Mouse (Mus musculus) midbrain, embryonic 16.5 days (tissue): ENCODE measurements around the gene Mgrn1. TPM values are rescaled to one million over a fixed set of nuclear protein-coding genes. Genes with fewer than 3 reads are reported as not detected.

Experiments
- ATAC-seq: fragments of 200-750 bp; cut with Nextera tagmentation; 2 replicates; pipeline ENCODE4 v1.8.0; 2017; ENCODE audit warnings: moderate TSS enrichment
- H3K27ac ChIP-seq: fragments of 300-500 bp; sonication (generic); 2 replicates; pipeline ENCODE4 v1.5.1; 2014; ENCODE audit warnings: mild to moderate bottlenecking, low read length, mixed read lengths
- H3K27me3 ChIP-seq: fragments of 300-500 bp; sonication (generic); 2 replicates; pipeline ENCODE4 v1.6.1; 2014; ENCODE audit warnings: low read depth, low read length, mixed read lengths; ENCODE audit not compliant: control insufficient read depth, insufficient read depth
- H3K36me3 ChIP-seq: fragments of 300-500 bp; sonication (generic); 2 replicates; pipeline ENCODE4 v1.6.1; 2014; ENCODE audit warnings: mild to moderate bottlenecking, low read length, moderate library complexity, mixed read lengths; ENCODE audit not compliant: control insufficient read depth, insufficient read depth
- H3K4me1 ChIP-seq: fragments of 300-500 bp; sonication (generic); 2 replicates; pipeline ENCODE4 v1.6.1; 2014; ENCODE audit warnings: mild to moderate bottlenecking, low read length, mixed read lengths; ENCODE audit not compliant: control insufficient read depth, insufficient read depth
- H3K4me2 ChIP-seq: fragments of 300-500 bp; sonication (generic); 2 replicates; pipeline ENCODE4 v1.6.1; 2014; ENCODE audit warnings: mild to moderate bottlenecking, low read length, mixed read lengths
- H3K4me3 ChIP-seq: fragments of 300-500 bp; sonication (generic); 2 replicates; pipeline ENCODE4 v1.5.1; 2014; ENCODE audit warnings: low read depth, mild to moderate bottlenecking, low read length, moderate library complexity, mixed read lengths
- H3K9ac ChIP-seq: fragments of 300-500 bp; sonication (generic); 2 replicates; pipeline ENCODE4 v1.6.1; 2014; ENCODE audit warnings: low read depth, low read length, mixed read lengths
- H3K9me3 ChIP-seq: fragments of 300-500 bp; sonication (generic); replicated peaks from 2 replicates; pipeline ENCODE4 v1.6.1; 2014; ENCODE audit warnings: mild to moderate bottlenecking, low read length, mixed read lengths; ENCODE audit not compliant: control insufficient read depth, poor library complexity, severe bottlenecking
- WGBS: fragments of 180-500 bp; shearing (Covaris S2); extraction: QIAGEN DNeasy Blood & Tissue Kit; methylation state at CpG from one replicate; pipeline ENCODE4 v1.1.7; 2014; 5-methylcytosine and 5-hydroxymethylcytosine counted together
- polyA plus RNA-seq: library from polyadenylated mRNA; unstranded; fragments of >200 nt; fragmentation: Nextera tagmentation; extraction: Ambion mirVana; gene quantifications from 2 replicates; pipeline ENCODE4 v1.2.1, GENCODE M21; 2015

Gene Mgrn1
- polyA plus RNA-seq, result 118 and 126 TPM in 2 replicates

DNA sequence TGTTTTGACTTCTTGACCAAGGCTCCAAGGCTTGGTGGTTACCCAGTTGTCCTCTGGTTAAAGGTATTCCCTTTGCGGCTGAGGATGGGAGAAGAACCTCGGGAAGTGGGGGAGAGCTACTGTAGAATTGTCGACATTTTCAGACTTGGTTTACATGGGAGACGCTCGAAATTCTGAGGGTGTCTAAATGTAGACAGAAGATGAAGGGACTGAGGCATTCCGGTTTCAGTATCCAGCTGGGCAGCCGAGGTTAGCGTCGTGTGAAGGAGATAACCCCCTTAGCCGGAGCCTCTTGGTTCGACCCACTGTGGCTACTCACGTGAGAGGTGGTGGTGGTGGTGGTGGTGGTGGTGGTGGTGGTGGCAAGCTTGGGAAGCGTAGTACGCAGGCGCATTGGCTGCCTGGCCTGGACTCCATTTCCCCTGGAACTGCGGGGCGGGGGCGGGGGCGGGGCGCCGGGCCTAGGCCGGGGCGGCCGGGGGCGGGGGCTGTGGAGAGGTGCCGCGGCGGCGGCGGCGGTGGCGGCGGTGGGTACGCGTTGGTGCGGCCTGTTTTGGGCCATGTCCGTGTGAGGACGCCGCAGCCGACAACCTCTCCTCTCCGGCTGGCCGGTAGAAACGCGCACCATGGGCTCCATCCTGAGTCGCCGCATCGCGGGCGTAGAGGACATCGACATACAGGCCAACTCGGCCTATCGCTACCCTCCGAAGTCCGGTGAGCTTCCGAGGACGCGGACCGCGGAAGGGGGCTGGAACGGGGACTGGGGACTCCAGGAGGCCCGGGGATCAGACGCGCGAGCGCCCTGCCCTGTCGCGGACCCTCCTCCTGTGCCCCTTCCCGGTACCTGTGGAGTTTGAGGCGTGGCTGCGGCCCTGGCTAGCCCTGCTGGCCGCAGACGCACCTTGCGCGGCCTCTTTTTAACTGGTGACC, at the start of gene Mgrn1:
Gene Mgrn1 (plus strand): TSS at position 490 of the 930 bp plus-strand sequence.
- WGBS, result 0% methylated on average over 42 of the region's 74 CpGs
- Histone ChIP-seq H3K4me1 (peaks cover 42% of the 10 kb centered on the region), H3K9me3 (no peaks in the 10 kb centered on the region), H3K4me3 (peak within 1 kb of the TSS; percentile 82), H3K27me3 (no peaks in the 10 kb centered on the region), H3K27ac (peak within 1 kb of the TSS; percentile 86), H3K4me2 (peak within 1 kb of the TSS; percentile 66), H3K9ac (peak within 1 kb of the TSS; percentile 90), H3K36me3 (no peaks in the 10 kb centered on the region)
- peak; percentile 83 for ATAC-seq

GRCm38 (mm10) chr16:4837631-4838030, 48.4 kb upstream of the Mgrn1 start:
- ATAC-seq, result no peak
- Histone ChIP-seq H3K4me2 (no peak overlapping the region), H3K36me3 (no peaks in the 10 kb centered on the region)

GRCm38 (mm10) chr16:4839552-4839951, 46.5 kb upstream of the Mgrn1 start:
- Histone ChIP-seq H3K9me3 (no peaks in the 10 kb centered on the region), H3K36me3 (no peaks in the 10 kb centered on the region), H3K4me2 (no peak overlapping the region), H3K27ac (no peak overlapping the region), H3K9ac (no peak overlapping the region), H3K4me3 (no peak overlapping the region), H3K27me3 (no peaks in the 10 kb centered on the region), H3K4me1 (no peaks in the 10 kb centered on the region)
- no peak for ATAC-seq
- whole genome bisulfite sequencing, result 79% methylated on average over 3 of the region's 3 CpGs

More at GRCm38 (mm10) chr16:4837631-4838030, 48.4 kb upstream of the Mgrn1 start:
- WGBS, result 76% methylated on average over 3 of the region's 3 CpGs
- Histone ChIP-seq H3K9ac (no peak overlapping the region), H3K4me1 (no peaks in the 10 kb centered on the region), H3K27me3 (no peaks in the 10 kb centered on the region), H3K27ac (no peak overlapping the region), H3K9me3 (no peaks in the 10 kb centered on the region), H3K4me3 (no peak overlapping the region)

- 86% methylated on average over 8 of the region's 8 CpGs for WGBS
- Histone ChIP-seq H3K9ac (no peak overlapping the region), H3K27me3 (no peaks in the 10 kb centered on the region), H3K4me1 (no peaks in the 10 kb centered on the region), H3K4me3 (no peak overlapping the region), H3K27ac (no peak overlapping the region), H3K36me3 (no peaks in the 10 kb centered on the region), H3K9me3 (no peaks in the 10 kb centered on the region), H3K4me2 (no peak overlapping the region)
- ATAC-seq, result no peak
These were observed 45.8 kb upstream of the Mgrn1 start for GRCm38 (mm10) chr16:4840231-4840630.

DNA sequence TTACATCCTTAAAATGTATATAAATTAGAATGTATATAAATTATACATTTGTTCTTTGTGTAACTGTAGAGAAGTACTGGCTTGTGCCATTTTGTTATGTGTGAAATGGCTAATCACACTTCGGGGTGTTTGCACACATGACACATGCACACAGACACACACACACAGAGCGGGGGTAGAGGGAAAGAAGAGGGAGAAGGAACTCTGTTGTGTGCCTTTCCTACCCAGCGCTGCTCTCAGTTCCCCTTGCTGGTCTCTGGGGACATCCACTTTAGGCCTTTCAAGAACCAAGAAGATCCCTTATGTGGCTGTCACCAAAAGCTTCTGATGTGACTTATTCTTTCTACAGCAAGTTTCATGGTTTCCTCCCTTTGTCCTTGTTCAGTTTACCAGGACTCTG, 39.0 kb upstream of the Mgrn1 start:
- Histone ChIP-seq H3K9me3 (no peaks in the 10 kb centered on the region), H3K4me1 (no peaks in the 10 kb centered on the region), H3K4me2 (no peak overlapping the region), H3K27me3 (no peaks in the 10 kb centered on the region), H3K36me3 (no peaks in the 10 kb centered on the region), H3K9ac (no peak overlapping the region), H3K27ac (no peak overlapping the region), H3K4me3 (no peak overlapping the region)
- WGBS, result 84% methylated on average over 3 of the region's 3 CpGs
- ATAC-seq, result no peak

GRCm38 (mm10) chr16:4848090-4848489, 38.0 kb upstream of the Mgrn1 start:
- WGBS, result 92% methylated on average over 2 of the region's 2 CpGs
- Histone ChIP-seq H3K9me3 (no peaks in the 10 kb centered on the region), H3K4me2 (no peak overlapping the region)

DNA sequence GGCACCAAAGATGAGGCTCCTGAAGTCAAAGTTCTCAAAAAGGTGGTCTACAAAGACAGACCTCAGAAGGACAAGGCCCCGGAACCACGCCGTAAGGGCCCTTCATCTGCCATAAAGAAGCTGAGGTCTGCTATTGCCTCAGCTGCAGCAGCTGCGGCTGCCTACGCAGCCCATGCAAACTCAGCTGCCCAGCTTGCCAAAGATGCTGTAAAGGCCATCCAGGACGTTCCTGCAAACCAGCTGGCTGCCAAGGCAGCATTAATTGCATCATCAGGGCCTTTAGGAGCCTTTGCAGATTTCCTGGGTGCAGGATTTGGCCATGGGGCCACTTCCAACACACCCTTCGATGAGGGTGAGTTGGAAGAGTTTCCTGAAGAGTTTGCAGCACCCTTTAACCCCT, 35.7 kb upstream of the Mgrn1 start:
- WGBS, result 79% methylated on average over 7 of the region's 7 CpGs

More at GRCm38 (mm10) chr16:4848090-4848489, 38.0 kb upstream of the Mgrn1 start:
- Histone ChIP-seq H3K9ac (no peak overlapping the region), H3K27me3 (no peaks in the 10 kb centered on the region), H3K4me1 (no peaks in the 10 kb centered on the region), H3K36me3 (no peaks in the 10 kb centered on the region), H3K4me3 (no peak overlapping the region), H3K27ac (no peak overlapping the region)
- no peak for ATAC-seq

DNA sequence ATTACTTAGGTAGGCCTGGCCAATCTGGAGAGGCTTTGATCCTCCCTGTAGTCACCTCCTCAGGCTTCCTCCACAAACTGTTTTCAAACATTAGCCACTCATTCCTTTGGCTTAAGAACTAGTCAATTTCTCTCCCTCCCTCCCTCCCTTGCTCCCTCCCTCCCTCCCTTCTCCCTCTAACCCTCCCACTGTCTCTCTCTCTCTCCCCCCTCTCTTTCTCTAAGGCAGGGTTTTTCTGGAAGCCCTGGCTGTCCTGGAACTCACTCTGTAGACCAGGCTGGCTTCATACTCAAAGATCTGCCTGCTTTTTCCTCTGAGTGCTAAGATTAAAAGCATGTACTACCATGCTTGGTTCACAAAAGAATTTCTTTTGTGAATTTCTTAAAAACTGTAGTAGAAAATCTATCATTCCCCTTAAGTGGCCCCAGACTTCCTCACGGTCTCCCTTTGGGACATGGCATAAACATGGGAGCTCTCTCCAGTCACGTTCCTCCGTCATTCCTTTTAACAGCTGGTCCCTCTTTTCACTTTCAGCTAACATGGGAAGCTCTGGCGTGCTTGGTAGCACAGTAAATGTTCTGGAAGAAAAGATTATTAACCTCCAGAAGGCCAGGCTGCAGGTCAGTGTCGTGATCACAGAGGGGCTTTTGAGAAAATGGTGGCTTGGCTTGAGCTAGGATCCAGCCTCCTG, 35.0 kb upstream of the Mgrn1 start:
- H3K9me3 ChIP-seq, result no peaks in the 10 kb centered on the region
- whole genome bisulfite sequencing, result 69% methylated on average over 5 of the region's 5 CpGs

More for the DNA sequence above, 35.7 kb upstream of the Mgrn1 start:
- no peak overlapping the region for H3K27ac ChIP-seq
- ATAC-seq, result no peak
- H3K4me2 ChIP-seq, result no peak overlapping the region
- no peaks in the 10 kb centered on the region for H3K9me3 ChIP-seq
- no peaks in the 10 kb centered on the region for H3K4me1 ChIP-seq
- H3K9ac ChIP-seq, result no peak overlapping the region
- H3K27me3 ChIP-seq, result no peaks in the 10 kb centered on the region
- H3K4me3 ChIP-seq, result no peak overlapping the region
- H3K36me3 ChIP-seq, result no peaks in the 10 kb centered on the region

More for the DNA sequence above, 35.0 kb upstream of the Mgrn1 start:
- Histone ChIP-seq H3K27me3 (no peaks in the 10 kb centered on the region), H3K4me1 (no peaks in the 10 kb centered on the region), H3K4me3 (no peak overlapping the region), H3K27ac (no peak overlapping the region), H3K36me3 (no peaks in the 10 kb centered on the region), H3K4me2 (no peak overlapping the region), H3K9ac (no peak overlapping the region)
- ATAC-seq, result no peak
